Mouse (Mus musculus): ENCODE data around the gene Slc5a1.

Gene Slc5a1

DNA sequence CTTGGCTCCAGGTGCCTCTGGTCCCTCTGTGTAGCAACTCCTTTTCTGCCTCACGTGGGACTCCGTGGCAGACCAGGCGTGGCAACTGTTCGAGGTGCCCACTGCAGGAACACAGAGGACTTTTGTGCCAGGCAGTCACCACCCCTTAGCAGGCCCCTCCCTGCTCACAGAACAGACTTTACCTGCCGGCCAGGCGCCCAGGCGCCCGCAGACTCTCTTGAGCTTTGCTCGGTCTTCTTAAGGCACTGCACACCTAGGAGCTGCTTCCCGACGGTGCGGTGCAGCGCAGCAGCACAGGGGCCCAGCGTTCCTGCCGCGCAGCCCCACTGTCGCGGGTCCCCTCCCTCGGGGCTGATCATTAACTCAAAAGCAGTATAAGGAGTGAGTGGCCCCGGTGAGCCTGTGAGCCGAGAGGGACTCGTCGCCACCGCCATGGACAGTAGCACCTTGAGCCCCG, at the start of gene Slc5a1:
Gene Slc5a1, plus strand, starts transcription at position 195 of the 457 bp plus-strand sequence.
- Histone ChIP-seq H3K27me3 (ENCODE audit: control insufficient read depth, insufficient read depth, low read length, poor library complexity, severe bottlenecking) (no peaks in the 10 kb centered on the region), H3K36me3 (ENCODE audit: control insufficient read depth, insufficient read depth, low read length, poor library complexity, severe bottlenecking) (no peaks in the 10 kb centered on the region)
- DNase-seq (ENCODE audit: low read depth, low spot score), result no peak

DNA sequence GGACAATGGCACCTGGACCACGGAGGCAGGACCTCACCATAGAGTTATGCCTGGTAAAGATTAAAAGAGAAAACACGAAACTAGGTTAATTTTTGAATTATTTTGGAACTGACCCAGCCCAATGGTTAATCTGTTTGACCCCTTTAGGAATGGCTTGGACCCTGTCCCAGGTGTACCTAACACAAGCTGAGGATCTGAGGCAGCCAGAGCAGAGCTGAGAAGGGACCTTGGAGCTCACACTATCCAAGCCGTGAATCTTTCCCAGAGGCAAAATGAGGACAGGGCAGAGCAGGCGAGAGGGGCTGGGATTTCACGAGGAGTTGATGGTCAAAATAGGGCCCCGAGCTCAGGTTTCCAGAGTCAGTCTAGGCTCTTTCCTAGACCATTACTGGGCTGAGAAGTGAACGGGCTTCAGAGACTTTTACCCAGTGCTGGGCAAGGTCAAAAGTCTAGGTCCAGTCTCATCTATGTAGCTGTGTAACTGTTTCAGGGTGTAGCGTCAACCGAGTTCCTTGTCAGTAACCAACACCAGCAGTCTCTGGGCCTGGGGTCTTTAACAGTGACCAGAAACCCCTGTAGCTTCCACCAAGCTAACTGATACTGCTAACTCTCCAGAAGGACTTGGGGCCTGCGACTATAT, 47.8 kb upstream of the Slc5a1 start:
- no peak for DNase-seq (ENCODE audit: low read depth, low spot score)
- H3K27me3 ChIP-seq (ENCODE audit: control insufficient read depth, insufficient read depth, low read length, poor library complexity, severe bottlenecking), result no peaks in the 10 kb centered on the region
- H3K36me3 ChIP-seq (ENCODE audit: control insufficient read depth, insufficient read depth, low read length, poor library complexity, severe bottlenecking), result no peaks in the 10 kb centered on the region

DNA sequence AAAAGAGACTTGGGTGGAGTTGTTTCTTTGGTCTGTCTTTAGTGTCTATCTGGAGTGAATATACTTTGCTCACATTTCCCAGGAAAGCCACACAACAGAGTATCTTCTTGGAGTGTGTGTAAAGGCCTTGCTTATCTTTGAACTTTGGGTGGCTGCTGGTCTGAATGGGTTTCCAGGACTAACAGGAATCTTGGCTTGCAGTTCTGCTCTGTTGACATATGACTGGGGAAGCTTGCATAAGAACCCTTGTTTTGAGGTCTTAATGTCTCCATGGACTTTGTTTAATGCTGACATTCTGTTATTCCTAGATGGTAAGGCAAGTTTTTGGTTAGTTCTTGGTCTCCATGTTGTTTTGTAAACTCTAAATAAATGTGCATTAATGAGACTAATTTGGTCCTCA, 33.9 kb upstream of the Slc5a1 start:
- no peaks in the 10 kb centered on the region for H3K27me3 ChIP-seq (ENCODE audit: control insufficient read depth, insufficient read depth, low read length, poor library complexity, severe bottlenecking)
- no peak for DNase-seq (ENCODE audit: low read depth, low spot score)

DNA sequence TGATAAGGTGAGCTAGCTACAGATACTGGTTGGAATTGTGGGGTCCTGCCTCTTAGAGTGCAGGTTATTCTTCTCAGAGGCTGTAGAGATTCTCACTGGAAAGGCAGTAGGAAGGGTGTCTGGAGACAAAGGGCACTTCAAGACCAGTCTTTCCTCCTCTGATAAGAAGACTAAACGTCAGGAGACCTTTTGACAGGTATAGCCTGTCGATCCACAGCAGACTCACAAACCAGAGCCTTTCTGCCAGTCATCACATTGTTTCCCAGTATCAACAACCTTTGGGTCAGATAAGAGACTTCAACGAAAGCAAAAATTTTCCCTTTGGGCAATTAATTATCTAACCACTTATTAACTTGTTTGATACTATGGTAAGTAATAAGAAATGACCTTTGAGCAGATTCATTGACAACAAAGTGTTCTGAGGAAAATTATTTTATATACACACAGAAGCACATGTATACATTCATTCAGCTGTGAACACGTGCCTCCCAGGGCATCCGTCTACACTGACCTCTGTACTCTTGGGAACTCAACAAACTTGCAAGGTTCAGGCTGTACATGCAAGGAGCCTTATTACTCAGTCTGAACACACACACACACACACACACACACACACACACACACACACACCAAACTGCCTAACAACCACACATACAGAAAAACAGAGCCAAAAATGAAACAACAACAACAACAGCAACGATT, 27.4 kb upstream of the Slc5a1 start:
- Histone ChIP-seq H3K27me3 (ENCODE audit: control insufficient read depth, insufficient read depth, low read length, poor library complexity, severe bottlenecking) (no peaks in the 10 kb centered on the region), H3K36me3 (ENCODE audit: control insufficient read depth, insufficient read depth, low read length, poor library complexity, severe bottlenecking) (no peaks in the 10 kb centered on the region)
- no peak for DNase-seq (ENCODE audit: low read depth, low spot score)

More for the DNA sequence above, 33.9 kb upstream of the Slc5a1 start:
- H3K36me3 ChIP-seq (ENCODE audit: control insufficient read depth, insufficient read depth, low read length, poor library complexity, severe bottlenecking), result no peaks in the 10 kb centered on the region

DNA sequence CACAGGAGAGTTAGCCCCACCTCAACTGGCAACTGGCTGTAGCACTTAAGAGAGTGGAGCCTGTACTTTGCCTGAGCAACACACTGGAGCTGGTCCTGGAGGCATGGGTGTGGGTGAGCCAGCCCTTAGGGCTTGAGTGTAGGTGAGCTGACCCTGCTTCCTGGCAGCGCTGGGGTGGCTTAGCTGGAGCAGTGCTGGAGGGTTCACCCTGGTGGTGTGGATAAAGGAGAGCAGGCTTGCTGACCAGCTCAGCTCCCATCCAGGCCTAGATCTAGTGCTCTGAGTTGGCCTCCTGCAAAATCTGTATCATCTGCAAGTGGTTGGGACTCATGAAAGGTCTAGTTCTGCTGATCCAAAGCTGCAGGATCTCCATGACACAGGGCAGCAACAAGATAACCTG, 21.1 kb upstream of the Slc5a1 start:
- Histone ChIP-seq H3K36me3 (ENCODE audit: control insufficient read depth, insufficient read depth, low read length, poor library complexity, severe bottlenecking) (no peaks in the 10 kb centered on the region), H3K27me3 (ENCODE audit: control insufficient read depth, insufficient read depth, low read length, poor library complexity, severe bottlenecking) (no peaks in the 10 kb centered on the region)
- DNase-seq (ENCODE audit: low read depth, low spot score), result no peak

DNA sequence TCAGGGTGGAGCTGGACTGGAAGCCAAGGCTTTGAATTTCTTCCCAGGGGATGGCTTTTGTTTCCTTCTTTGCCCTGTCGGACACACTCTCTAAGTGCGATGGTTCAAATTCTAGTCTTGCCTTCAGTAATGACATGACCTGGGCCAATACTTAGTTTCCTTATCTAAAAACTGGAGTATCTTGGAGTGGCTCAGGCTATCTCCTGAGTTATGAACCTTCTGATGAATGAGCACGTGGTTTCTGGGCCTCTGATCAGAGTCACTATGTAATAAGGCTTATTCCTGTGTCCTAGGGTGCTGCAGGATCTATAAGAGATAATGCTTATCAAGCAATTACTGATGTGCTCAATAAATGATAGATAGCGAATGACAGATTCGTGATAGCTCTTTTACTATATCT, 19.4 kb upstream of the Slc5a1 start:
- DNase-seq (ENCODE audit: low read depth, low spot score), result no peak
- H3K27me3 ChIP-seq (ENCODE audit: control insufficient read depth, insufficient read depth, low read length, poor library complexity, severe bottlenecking), result no peaks in the 10 kb centered on the region
- no peaks in the 10 kb centered on the region for H3K36me3 ChIP-seq (ENCODE audit: control insufficient read depth, insufficient read depth, low read length, poor library complexity, severe bottlenecking)

DNA sequence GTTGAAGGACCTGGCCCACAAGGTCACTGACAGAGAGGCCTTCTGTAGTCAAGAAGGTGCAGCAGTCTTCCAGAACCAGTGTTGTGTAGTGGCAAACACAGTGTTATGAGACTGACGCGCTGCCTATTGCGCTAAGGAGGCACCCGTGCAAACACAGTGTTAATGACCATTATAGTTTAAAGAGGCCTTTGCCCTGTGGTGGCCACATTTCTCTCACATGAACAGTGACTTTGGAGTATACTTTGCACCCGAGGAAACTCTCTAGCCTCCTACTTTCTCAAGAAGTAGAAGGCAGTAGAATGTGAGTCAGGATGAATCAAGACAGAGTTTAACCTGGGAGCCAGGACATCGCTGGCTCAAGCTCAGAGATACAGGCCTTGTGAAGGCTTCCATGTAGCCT, 12.7 kb upstream of the Slc5a1 start:
- Histone ChIP-seq H3K27me3 (ENCODE audit: control insufficient read depth, insufficient read depth, low read length, poor library complexity, severe bottlenecking) (no peaks in the 10 kb centered on the region), H3K36me3 (ENCODE audit: control insufficient read depth, insufficient read depth, low read length, poor library complexity, severe bottlenecking) (no peaks in the 10 kb centered on the region)
- DNase-seq (ENCODE audit: low read depth, low spot score), result no peak

DNA sequence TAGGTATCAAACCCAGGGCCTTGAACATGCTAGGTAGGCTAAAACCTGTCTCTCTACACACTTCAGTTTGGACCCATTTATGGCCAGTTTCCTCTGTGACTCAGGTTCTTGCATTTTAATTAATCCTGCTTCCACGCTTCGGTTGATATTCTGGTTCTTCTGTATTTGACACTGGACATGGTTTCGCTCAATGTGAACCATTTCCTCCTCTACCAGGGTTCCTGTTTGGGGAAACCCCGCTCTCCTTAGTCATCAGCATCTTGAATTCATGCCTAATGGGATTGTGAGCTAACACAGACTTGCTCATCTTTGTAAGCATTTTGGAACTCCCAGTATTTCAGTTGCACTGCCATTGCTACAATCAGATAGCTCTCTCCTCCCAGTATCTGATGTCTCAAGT, 8.7 kb upstream of the Slc5a1 start:
- Histone ChIP-seq H3K27me3 (ENCODE audit: control insufficient read depth, insufficient read depth, low read length, poor library complexity, severe bottlenecking) (no peaks in the 10 kb centered on the region), H3K36me3 (ENCODE audit: control insufficient read depth, insufficient read depth, low read length, poor library complexity, severe bottlenecking) (no peaks in the 10 kb centered on the region)
- no peak for DNase-seq (ENCODE audit: low read depth, low spot score)

DNA sequence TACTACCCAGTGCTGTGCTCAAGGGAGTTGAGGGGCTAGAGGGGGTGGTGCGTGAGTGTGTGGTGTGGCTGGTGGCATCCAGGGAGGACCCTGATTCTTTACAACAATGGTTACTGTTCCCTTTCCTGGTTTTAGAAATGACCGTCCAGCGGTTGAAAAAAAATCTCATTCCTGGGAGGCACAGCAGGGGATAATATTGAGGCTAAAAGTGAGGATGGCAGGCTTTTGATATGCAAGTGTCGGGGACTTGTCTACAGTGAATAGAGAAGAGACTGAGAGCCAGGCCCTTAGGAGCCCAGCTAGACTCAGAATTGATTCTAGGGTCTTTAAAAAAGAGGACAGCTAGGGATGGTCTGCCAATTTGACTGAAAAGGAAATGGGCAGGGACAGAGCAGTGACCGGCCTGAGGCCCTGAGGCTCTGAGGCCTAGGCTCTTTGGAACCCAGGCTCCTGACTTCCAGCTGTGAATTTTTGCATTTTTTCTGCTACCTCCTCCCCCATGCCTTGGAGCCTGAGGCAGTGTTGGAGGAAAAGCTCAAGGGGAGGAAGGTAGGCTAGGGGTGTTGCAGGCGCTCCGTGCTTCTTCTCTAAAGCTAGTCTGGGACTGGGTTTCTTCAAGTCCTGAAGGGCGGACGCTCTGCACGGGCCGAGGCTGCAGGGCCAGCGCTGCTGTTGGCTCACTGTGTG, 1.5 kb upstream of the Slc5a1 start:
- Histone ChIP-seq H3K36me3 (ENCODE audit: control insufficient read depth, insufficient read depth, low read length, poor library complexity, severe bottlenecking) (no peaks in the 10 kb centered on the region), H3K27me3 (ENCODE audit: control insufficient read depth, insufficient read depth, low read length, poor library complexity, severe bottlenecking) (no peaks in the 10 kb centered on the region)
- no peak for DNase-seq (ENCODE audit: low read depth, low spot score)

DNA sequence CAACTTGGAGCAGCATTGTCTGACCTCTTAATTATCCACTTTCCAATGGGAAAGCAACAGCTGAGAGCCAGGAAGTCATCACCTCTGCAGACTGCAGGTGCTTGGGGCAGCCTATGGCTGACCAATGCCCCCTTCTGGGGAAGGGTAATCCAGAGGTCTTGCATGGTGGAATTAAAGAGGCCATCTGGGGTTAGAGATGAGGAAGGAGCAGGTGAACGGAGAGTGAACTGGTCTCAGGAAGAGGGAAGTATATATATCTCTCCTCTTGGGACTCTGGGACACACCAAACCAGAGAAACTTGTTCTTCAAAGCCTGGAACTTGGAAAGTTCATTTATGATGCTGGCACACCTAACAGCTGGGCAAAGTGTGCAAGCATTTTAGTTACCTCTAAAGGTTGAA, 857 bp downstream of the Slc5a1 start:
- DNase-seq (ENCODE audit: low read depth, low spot score), result no peak
- H3K27me3 ChIP-seq (ENCODE audit: control insufficient read depth, insufficient read depth, low read length, poor library complexity, severe bottlenecking), result no peaks in the 10 kb centered on the region
- no peaks in the 10 kb centered on the region for H3K36me3 ChIP-seq (ENCODE audit: control insufficient read depth, insufficient read depth, low read length, poor library complexity, severe bottlenecking)

DNA sequence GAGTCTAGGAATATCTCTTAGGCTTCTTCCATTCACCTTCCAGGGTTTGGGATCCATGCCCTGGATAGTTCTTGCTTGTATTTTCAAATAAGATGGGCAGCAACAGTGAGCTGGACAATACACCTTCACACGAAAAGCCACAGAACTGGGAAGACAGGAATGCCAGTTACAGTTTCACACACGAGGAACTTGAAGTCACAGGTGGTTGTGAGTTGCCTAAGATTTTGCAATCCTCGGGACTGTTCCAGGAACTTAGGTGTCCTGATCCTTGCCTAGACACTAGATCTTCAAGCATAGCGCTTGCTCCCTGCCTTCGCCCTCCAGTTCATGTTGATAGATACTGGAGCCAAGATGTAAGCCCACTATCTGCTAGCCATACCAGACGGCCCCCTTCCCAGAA, 1.6 kb downstream of the Slc5a1 start:
- no peaks in the 10 kb centered on the region for H3K36me3 ChIP-seq (ENCODE audit: control insufficient read depth, insufficient read depth, low read length, poor library complexity, severe bottlenecking)
- no peaks in the 10 kb centered on the region for H3K27me3 ChIP-seq (ENCODE audit: control insufficient read depth, insufficient read depth, low read length, poor library complexity, severe bottlenecking)
- DNase-seq (ENCODE audit: low read depth, low spot score), result no peak

DNA sequence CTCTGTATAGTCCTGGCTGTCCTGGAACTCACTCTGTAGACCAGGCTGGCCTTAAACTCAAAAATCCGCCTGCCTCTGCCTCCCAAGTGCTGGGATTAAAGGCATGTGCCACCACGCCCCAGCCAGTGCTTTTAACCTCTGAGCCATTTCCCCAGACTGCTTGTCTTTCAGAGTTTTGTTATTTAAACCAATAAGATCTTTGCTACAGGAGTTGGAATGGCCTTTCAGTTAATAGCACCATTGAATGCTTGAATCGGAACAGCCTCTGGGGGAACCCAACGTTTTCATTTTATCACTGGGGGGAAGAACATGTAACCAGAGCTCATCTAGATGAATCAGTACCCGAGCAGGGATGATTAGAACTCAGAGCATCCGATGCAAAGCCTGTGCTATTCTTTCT, 3.0 kb downstream of the Slc5a1 start:
- DNase-seq (ENCODE audit: low read depth, low spot score), result no peak
- H3K36me3 ChIP-seq (ENCODE audit: control insufficient read depth, insufficient read depth, low read length, poor library complexity, severe bottlenecking), result no peaks in the 10 kb centered on the region
- H3K27me3 ChIP-seq (ENCODE audit: control insufficient read depth, insufficient read depth, low read length, poor library complexity, severe bottlenecking), result no peaks in the 10 kb centered on the region

DNA sequence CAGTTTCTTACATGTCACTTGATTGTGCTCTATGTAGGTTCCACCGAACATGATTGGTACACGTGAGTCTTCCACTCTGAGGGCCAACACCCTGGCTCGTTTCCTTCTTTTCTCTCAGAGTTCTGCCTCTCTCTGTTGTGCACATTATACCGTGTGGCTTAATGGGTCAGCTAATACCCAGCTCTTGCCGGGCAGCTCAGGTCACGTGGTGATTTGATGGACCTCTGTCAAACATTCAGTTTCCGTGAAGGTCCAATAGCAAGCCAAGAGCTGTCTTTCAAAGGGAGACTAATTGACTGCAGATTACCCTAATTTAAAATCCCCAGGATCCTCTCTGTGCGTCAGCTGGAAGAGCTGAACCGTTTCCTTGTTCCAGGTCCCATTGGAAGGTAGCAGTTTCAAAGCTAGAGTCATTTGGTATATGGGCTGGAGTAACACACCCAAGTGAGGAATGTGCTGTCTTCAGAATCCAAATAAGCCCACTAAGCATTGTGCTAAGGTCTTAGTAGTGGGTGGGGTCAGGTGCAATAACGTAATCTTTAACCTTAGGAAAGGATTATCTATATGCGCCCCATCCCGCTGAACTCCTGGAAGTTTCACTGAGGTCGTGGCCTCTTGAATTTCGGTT, 3.9 kb downstream of the Slc5a1 start:
- DNase-seq (ENCODE audit: low read depth, low spot score), result no peak
- Histone ChIP-seq H3K36me3 (ENCODE audit: control insufficient read depth, insufficient read depth, low read length, poor library complexity, severe bottlenecking) (no peaks in the 10 kb centered on the region), H3K27me3 (ENCODE audit: control insufficient read depth, insufficient read depth, low read length, poor library complexity, severe bottlenecking) (no peaks in the 10 kb centered on the region)

DNA sequence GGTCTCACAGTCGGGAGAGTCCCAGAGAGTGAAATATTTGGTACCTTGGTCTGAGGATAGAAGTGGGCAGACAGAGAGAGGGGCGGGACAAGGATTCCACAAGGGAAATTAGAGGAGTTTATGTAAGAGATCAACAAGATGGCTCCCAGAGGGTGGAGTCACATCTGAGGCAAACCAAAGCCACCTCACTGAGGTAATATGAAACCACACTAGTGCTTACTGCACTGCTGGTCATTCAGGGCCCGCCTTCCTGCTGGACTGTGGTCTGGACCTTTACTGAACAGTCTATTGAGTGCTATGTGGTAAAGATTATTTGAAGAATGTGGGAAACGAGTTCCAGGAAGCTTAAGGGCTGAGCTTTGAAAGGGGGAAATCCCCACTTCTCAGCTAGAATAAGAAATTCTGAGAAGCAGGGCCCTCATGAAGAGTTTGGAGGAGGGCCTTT, 17.9 kb downstream of the Slc5a1 start:
- H3K27me3 ChIP-seq (ENCODE audit: control insufficient read depth, insufficient read depth, low read length, poor library complexity, severe bottlenecking), result no peaks in the 10 kb centered on the region
- DNase-seq (ENCODE audit: low read depth, low spot score), result no peak

DNA sequence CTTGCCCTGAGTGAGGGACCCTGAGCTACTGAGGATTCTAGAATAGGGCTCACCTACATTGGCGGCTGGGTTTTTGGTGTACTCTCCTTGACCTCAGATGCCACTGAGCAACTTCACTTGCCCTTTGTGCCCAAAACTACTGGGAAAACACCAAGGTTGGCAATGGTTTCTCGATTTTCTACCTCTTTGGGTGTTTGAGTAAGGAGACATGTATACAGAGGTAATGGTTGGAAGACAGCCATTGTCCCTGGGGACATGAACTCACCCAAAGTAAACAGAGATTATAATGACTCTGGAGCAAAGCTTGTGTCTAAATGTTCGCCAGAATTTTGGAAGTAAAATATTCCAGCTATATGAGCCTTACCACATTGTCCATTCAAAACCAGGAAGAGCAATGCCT, 19.6 kb downstream of the Slc5a1 start:
- H3K36me3 ChIP-seq (ENCODE audit: control insufficient read depth, insufficient read depth, low read length, poor library complexity, severe bottlenecking), result no peaks in the 10 kb centered on the region
- DNase-seq (ENCODE audit: low read depth, low spot score), result no peak
- H3K27me3 ChIP-seq (ENCODE audit: control insufficient read depth, insufficient read depth, low read length, poor library complexity, severe bottlenecking), result no peaks in the 10 kb centered on the region

More for the DNA sequence above, 17.9 kb downstream of the Slc5a1 start:
- H3K36me3 ChIP-seq (ENCODE audit: control insufficient read depth, insufficient read depth, low read length, poor library complexity, severe bottlenecking), result no peaks in the 10 kb centered on the region
